Comparison of ENCODE assay signal across 8 mouse cellular contexts in the genomic region with DNA sequence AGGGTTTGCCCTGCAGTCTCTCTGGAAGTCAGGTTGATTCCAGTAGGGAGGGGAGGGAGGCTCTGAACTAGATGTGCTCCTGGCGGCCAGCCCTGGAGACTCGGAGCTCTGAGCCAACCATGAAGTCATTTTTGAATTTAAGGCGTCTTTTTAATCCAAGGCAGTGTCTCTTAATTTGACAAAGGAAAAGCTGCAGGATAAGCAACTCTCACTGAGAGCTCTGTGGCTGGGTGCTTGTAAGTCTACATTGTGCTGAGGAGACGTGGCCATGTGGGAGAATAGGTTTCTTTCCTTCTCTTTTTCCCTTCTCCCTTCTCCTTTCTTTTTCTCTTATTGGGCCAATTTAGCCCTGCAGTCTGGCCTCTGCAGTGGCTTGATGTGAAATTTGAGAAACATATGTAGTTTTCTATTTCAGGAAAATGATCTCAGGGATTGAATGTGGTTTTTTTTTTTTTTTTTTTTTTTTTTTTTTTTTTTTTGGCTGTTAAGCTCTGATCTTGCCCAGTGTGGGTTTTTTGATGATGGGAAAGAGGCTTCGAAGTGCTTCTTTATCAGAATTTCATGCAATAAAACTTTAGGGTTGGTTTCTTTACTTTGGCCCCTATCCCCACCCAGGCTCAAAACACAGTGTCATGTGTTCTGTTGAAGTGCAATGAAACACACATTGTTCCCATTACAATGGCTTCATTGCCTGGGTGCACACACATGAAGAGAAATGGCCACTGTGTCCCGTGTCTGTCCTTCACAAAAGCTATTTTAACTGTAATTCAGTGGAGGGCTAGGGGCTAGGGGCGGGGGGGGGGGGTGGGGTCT.
A peak's percentile ranks its signal among the peaks of the same experiment; 100 is the strongest.
DNase-seq lines count a peak whose midpoint lies in the region; ATAC-seq and TF ChIP-seq lines count a peak whose summit lies in the region.

No protein-coding gene starts in this region.

- TF ChIP-seq POLR2A in cortical plate, adult 2 months (IDR thresholded peaks at IDR 0.05; ENCODE audit: extremely low read depth, insufficient read depth, low read length): no peak

- no peak overlapping the region for H3K4me2 ChIP-seq in heart, embryonic 12.5 days
- no peak overlapping the region for H3K4me2 ChIP-seq in kidney, postnatal 0 days (ENCODE audit: low read length)
- H3K4me2 ChIP-seq in lung, embryonic 15.5 days: no peak overlapping the region; the same call in 1 of the 2 replicates

- no peak for ATAC-seq in heart, embryonic 12.5 days (ENCODE audit: insufficient number of reproducible peaks, low FRiP score)
- no peak for ATAC-seq in kidney, postnatal 0 days (replicated peaks; ENCODE audit: low FRiP score, low read depth)
- peak; percentile 80; the same call in 1 of the 2 replicates for ATAC-seq in lung, embryonic 15.5 days (ENCODE audit: borderline replicate concordance, extremely low read depth, low FRiP score, low TSS enrichment)
- no peak for ATAC-seq in megakaryocyte-erythroid progenitor cell, adult 5-6 weeks (replicated peaks; ENCODE audit: low FRiP score, low TSS enrichment, poor library complexity, severe bottlenecking)

- whole genome bisulfite sequencing in heart, embryonic 12.5 days: 41% methylated on average over 7 of the region's 7 CpGs
- 34% methylated on average over 7 of the region's 7 CpGs for WGBS in kidney, postnatal 0 days
- 28% methylated on average over 7 of the region's 7 CpGs for WGBS in lung, embryonic 15.5 days

- H3K9me3 ChIP-seq in heart, embryonic 12.5 days (replicated peaks): no peaks in the 10 kb centered on the region
- no peaks in the 10 kb centered on the region for H3K9me3 ChIP-seq in kidney, postnatal 0 days (replicated peaks; ENCODE audit: low read length)
- H3K9me3 ChIP-seq in lung, embryonic 15.5 days: no peaks in the 10 kb centered on the region

- peak; percentile 16 for DNase-seq in embryo, embryonic 11 days
- DNase-seq in embryo, embryonic 9.5 days (ENCODE audit: extremely low spot score): no peak
- peak; percentile 73 for DNase-seq in kidney, postnatal 0 days (ENCODE audit: low spot score)
- DNase-seq in right cerebral cortex, postnatal 25 days: peak; percentile 39

- H3K27me3 ChIP-seq in heart, embryonic 12.5 days (replicated peaks): no peaks in the 10 kb centered on the region
- H3K27me3 ChIP-seq in kidney, postnatal 0 days (ENCODE audit: insufficient read depth, low read length): no peaks in the 10 kb centered on the region
- no peaks in the 10 kb centered on the region for H3K27me3 ChIP-seq in lung, embryonic 15.5 days

- H3K4me3 ChIP-seq in cortical plate, adult 2 months (ENCODE audit: insufficient read depth, low read length): no peak overlapping the region; the same call in 1 of the 2 replicates
- no peak overlapping the region for H3K4me3 ChIP-seq in heart, embryonic 12.5 days
- H3K4me3 ChIP-seq in kidney, postnatal 0 days (replicated peaks; ENCODE audit: low read depth, low read length): no peak overlapping the region
- no peak overlapping the region for H3K4me3 ChIP-seq in lung, embryonic 15.5 days

- TF ChIP-seq CTCF in cortical plate, adult 2 months (IDR thresholded peaks at IDR 0.05; ENCODE audit: extremely low read depth, insufficient read depth, low read length): no peak
- no peak for TF ChIP-seq CTCF in kidney, postnatal 0 days (IDR thresholded peaks at IDR 0.05; ENCODE audit: low read depth)

- H3K36me3 ChIP-seq in heart, embryonic 12.5 days: no peaks in the 10 kb centered on the region
- H3K36me3 ChIP-seq in kidney, postnatal 0 days (ENCODE audit: insufficient read depth, low read length): no peaks in the 10 kb centered on the region
- no peaks in the 10 kb centered on the region for H3K36me3 ChIP-seq in lung, embryonic 15.5 days

- H3K4me1 ChIP-seq in cortical plate, adult 2 months (ENCODE audit: control insufficient read depth, insufficient read depth, low read length): peaks cover 3% of the 10 kb centered on the region; the same call in 1 of the 2 replicates
- peaks cover 18% of the 10 kb centered on the region for H3K4me1 ChIP-seq in heart, embryonic 12.5 days (replicated peaks)
- H3K4me1 ChIP-seq in kidney, postnatal 0 days (replicated peaks; ENCODE audit: insufficient read depth, low read length): no peaks in the 10 kb centered on the region
- H3K4me1 ChIP-seq in lung, embryonic 15.5 days: peaks cover 11% of the 10 kb centered on the region

- peak overlapping the region; percentile 79; the same call in 1 of the 2 replicates for H3K27ac ChIP-seq in cortical plate, adult 2 months (ENCODE audit: insufficient read depth, low read length)
- H3K27ac ChIP-seq in heart, embryonic 12.5 days (ENCODE audit: poor library complexity, severe bottlenecking): peak overlapping the region; percentile 74
- no peak overlapping the region for H3K27ac ChIP-seq in kidney, postnatal 0 days
- H3K27ac ChIP-seq in lung, embryonic 15.5 days: peak overlapping the region; percentile 79

- H3K9ac ChIP-seq in heart, embryonic 12.5 days: no peak overlapping the region
- H3K9ac ChIP-seq in kidney, postnatal 0 days (ENCODE audit: low read depth, low read length): no peak overlapping the region
- no peak overlapping the region for H3K9ac ChIP-seq in lung, embryonic 15.5 days
